Mouse (Mus musculus): ENCODE data around the gene Zfp974.
"Not testable (repeated sequence)": the region's sequence is repeated elsewhere in the genome, so short reads cannot be mapped to it uniquely, and the experiment has no call there.

Gene Zfp974

DNA sequence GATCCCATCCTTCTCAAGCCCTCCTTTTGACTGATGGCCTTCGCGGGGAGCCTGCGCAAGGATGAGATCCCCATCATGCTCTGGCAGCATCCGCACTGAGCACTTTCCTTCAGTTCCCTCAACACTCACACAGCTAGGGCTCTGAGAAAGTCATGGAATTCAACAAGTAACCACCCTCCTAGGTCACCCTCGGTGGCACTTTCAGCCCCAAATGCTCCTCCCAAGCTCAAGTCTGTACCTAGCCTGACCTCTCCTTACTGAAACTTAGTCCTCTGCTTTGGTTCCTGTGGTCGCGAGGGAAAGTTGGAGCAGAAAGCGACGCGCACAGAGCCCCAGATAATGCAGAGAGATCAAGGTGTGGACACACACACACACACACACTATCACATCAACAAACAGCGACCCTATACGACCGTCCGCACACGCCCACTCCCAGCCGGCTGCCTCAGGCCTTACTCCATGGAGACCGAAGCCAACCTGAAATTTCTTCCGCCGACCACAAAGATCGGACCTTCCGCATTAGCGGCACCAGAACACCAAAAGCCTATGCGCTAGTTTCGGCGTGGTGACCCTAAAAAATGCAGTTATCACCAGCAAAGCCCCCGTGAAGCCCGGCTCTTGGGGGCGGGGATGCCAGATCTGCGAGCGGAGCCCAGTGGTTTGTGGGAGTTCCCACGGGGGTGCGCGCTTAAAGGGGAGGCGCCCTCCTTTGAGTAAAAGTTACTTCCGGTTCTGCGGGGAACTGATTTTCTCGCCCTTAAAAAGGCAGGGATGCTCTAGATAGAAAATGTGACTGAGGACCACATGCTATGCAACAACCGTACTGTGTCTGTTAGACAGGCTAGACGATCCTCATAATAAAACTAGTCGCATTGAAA, at the start of gene Zfp974:
TSS of gene Zfp974 (minus strand) at position 643 of the 878 bp plus-strand sequence.
- DNase-seq (ENCODE audit: low spot score in 2 of 2): peak; percentile 31 to 50

DNA sequence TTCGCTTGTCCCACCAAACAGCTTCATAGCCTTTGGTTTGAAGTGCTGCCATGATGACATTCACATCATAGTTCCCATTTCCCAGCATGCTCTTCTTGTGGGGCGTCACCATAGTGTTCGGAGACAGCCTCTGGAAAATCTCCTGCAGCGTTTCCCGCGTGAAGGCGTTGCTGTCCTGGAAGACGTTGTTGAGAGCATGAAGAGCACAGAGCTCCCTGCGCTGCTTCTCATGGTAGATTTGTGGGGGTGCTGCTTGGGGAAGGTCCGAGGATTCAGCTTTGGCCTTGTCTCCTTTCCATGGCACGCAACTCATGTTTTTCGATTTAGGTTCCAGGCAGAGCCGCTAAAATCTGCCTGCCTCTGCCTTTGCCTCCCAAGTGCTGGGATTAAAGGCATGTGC, 20.2 kb upstream of the Zfp974 start:
- not testable (repeated sequence) for DNase-seq (ENCODE audit: low spot score in 2 of 2)

DNA sequence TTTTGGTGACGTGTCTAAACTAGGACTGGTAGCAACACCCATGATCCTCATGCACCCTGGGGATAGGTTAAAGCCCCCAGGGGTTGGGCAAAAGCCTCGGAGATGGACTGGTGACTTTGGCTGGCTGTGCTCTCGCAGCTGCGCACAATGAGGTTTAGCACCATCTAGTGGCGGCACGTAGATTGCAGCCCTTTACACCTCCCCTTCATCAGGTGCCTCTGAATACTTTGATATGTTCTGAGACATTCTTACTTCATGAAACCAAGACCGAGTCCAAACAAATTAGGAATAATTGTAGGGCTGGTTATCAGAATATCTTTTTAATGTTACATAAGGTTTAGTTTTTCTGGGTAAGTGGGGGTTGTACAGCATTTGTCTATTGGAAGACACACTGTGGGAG, 12.6 kb upstream of the Zfp974 start:
- not testable (repeated sequence) for DNase-seq (ENCODE audit: low spot score in 2 of 2)

DNA sequence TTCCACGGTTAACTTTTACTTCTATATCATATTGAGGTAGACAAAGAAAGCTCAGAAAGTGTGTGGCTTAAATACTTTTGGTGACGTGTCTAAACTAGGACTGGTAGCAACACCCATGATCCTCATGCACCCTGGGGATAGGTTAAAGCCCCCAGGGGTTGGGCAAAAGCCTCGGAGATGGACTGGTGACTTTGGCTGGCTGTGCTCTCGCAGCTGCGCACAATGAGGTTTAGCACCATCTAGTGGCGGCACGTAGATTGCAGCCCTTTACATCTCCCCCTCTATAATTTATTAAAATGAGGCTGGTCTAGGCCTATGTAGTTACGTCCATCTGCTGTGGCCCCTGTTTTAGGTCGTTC, 4.5 kb upstream of the Zfp974 start:
- not testable (repeated sequence) for DNase-seq (ENCODE audit: low spot score in 2 of 2)

DNA sequence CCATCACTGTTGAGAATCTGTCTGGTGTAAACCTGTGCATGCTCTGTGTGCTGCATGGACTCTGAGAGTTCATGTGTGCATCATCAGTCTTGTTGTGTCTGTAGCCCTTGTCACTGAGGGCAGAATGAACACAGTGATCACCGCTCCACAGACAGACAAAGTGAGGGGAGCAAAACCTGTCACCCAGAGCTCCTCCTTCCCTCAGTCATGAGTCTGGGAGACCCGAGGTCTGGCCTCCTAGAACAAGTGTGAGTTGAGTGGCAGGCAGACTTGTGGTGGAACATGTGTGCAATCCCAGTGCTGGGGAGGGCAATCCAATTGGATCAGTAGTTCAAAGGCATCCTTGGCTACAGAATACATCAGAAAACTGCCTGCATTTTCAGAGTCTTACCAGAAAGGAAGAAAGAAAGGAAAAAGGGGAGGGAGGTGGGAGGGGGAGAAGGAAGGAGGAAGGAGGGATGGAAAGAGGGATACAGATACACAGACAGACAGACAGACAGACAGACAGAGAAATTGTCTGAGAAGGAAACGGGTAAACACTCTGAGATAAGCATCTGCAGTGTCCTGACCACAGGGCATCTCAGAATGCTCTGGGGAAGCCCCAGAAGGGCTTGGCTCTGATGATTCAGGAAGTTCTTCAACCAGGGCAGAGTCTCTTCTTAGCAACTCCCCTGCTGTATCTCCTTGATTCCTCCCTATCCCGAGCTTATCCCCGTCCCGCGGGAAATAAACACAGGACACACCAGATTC, 4.0 kb upstream of the Zfp974 start:
- no peak for DNase-seq (ENCODE audit: low spot score in 2 of 2)

DNA sequence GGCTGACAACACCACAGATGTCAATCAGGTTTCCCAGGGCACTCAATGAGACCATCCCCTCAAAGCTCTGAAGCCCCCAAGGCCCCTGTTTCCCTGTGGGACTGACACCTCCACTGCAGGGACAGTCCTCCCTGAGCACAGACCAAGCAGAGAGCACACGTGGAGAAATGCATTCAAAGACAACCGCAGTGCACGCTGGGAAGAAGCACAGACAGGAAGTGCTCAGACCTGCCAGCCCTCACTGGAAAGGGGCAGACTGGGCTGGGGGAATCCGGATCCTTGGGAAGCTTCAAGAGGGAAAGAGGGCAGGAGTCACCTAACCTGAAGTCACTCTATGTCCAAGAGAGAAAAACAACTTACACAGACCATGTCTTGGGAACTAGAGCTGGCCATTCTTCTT, 2.2 kb downstream of the Zfp974 start:
- not testable (repeated sequence) for DNase-seq (ENCODE audit: low spot score in 2 of 2)

DNA sequence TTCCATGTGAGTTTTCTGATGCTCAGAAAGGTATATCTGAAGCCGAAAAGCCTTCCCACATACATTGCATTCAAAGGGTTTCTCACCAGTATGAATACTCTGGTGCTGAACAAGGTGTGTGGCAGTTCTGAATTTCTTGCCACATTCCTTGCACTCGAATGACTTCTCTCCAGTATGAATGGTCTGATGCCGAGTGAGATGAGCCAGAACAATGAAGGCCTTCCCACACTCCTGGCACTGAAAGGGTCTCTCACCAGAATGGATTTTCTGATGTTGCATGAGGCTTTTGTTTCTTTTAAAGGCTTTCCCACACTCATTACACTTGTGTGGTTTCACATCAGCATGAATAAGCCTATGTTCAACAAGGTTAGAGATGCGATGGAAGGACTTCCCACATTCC, 18.3 kb downstream of the Zfp974 start:
- not testable (repeated sequence) for DNase-seq (ENCODE audit: low spot score in 2 of 2)

DNA sequence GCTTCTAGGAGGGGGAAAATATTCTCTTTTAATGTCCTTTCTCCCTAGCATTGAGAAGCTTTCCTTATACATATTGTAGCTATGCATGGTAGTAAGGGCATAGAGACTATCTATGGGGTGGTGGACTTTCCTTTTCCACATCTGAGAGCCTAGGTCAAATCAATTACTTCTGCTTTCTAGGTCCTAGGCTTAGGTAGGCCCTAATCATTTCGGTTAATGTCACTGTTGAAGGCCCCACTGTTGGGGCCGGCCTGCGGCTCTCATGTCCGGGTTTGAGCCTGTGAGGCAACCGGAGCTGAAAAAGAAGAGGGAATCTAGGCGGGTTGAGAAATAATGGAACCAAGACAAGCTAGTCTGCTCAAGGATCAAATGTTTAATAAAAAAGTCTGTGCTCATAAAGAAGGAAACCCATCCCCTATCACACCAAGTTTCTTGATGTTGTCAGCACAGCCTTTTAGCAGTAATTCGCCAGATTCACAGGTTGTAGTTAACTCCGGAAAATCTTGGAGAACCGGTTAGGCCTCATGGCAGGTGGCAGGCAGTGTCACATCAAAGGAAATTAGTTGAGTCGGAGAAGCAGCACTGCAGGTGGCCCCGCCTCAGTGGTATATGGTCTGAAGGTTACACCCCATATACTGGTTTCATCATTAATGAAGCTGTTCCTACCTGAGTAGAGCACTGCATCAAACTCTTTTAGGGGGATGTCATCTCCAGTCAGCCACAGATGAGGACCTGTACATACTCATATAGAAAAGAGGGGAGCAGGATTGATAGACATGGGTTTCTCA, 24.0 kb downstream of the Zfp974 start:
- no peak for DNase-seq (ENCODE audit: low spot score in 2 of 2)

DNA sequence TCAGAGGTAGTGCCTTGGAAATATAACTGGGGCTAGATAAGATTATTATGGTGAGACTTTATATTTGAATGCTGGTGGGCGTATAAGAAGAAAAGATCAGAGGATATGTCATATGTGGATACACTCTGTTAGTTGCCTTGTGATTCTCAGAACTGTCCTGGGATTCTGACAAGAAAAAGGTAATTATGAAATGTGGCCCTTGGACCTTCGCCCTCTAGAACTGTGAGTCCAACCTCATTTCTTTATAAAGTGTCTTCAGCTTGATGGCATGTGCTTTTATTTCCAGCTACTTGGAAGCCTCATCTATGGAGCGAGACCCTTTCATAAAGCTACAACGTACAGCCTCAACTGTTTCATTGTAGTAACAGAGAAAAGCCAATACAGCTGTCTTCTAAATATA, 28.7 kb downstream of the Zfp974 start:
- no peak for DNase-seq (ENCODE audit: low spot score in 2 of 2)

DNA sequence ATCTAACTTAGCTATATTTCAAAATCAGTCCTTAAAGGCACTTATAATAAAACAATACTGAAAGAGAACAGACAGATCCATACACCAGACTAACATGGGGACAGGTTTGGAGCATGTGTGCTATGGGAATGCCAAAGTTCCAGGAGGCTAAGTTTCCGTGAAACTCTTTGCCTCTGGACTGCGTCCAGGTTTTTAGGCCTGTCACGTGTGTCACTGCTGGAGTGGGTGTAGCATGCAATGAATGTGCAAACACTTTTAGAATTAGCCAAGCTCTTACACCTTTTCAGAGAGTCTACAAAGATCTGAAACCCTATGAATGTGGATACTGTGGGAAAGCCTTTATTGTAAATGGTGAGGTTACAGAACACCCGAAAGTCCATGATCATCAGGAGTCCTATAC, 47.5 kb downstream of the Zfp974 start:
- no peak for DNase-seq (ENCODE audit: low spot score in 2 of 2)

DNA sequence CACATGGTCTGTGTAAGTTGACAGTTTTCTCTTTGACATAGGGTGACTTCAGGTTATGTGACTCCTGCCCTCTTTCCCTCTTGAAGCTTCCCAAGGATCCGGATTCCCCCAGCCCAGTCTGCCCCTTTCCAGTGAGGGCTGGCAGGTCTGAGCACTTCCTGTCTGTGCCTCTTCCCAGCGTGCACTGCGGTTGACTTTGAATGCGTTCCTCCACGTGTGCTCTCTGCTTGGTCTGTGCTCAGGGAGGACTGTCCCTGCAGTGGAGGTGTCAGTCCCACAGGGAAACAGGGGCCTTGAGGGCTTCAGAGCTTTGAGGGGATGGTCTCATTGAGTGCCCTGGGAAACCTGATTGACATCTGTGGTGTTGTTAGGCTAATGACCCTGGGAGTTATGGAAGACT, 66.7 kb downstream of the Zfp974 start:
- DNase-seq (ENCODE audit: low spot score in 2 of 2): not testable (repeated sequence)

DNA sequence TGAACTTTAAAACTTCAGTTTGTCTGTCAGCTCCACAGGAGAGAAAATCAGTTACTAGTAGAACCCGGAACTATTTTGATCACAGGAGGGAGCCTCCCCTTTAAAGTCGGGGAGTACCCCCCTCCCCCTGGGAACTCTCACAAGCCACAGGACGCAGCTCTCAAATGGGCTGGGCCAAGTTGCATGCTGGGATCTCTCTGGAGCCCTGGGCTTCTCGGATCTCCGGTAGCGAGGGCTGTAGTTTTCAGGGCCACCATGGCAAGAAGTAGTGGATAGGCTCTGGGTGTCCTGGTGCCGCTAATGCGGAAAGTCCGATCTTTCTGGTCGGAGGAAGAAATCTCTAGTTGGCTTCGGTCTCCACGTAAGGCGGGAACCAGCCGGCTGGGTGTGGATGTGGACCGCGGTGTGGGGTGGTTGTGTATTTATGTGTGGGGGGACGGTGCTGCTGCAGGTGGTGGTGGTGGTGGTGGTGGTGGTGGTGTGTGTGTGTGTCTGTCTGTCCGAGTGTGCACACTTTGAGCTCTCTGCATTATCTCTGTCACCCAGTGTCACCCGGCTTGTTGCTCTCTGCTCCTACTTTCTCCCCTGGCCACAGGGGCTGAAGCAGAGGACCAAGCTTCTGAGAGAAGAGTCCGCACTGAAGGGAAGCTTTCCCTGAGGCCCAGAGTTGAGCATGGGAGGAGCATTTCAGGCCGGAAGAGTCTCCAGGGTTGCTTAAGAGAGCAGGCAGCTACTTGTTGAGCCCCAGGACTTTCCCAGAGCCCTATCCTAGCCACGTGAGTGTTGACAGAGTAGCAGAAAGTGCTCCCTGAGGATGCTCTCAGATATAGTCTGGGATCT, 68.6 kb downstream of the Zfp974 start:
- DNase-seq (ENCODE audit: low spot score in 2 of 2): peak; percentile 66 to 79

DNA sequence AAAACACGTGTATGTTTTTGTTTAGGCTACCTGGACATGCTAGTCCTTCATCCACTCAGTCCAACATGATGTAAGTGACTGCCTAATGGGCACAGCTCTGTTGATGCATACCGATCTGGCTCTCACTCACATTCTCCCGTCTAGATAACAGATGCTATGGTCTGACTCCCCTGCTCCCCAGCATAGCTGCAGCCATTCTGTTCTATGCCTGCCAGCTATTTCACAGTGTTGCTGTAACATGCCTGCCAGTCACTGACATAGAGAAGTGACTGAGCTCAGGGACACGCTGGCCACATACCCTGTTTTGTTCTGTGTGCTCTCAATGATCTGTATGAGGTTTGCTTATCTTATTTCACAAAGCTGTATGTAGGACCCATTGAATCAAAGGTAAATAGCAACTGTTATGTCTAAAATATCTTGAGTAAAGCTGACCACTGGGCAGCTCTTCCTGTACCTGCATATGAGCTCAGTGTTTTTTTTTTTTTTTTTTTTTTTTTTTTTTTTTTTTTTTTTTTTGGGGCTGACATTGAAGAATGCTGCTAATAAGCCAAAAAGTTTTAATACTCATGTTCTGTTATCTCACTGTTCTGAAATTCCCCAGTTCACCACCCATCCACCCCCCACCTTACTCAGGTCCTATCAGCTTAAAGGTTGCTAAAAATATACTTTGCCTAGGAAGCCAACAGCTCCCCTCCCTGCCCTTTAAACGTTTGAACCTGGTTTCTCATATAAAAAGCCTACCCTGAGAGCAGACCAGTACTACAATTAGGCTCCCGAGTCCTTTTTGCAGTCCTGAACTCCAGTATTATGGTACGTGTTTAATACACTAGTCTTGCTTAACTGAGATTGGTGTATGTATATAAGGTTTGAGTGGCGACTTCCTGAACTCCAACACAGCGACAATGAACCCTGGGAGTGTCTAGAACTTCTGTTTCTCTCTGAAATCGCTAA, 69.7 kb downstream of the Zfp974 start:
- DNase-seq (ENCODE audit: low spot score in 2 of 2): no peak

All from urinary bladder, adult 18-20 months (tissue).